Mouse (Mus musculus) natural killer cell, adult 2 months (primary cell): ENCODE measurements around the gene Plxnc1.
A peak's percentile ranks its signal among the peaks of the same experiment; 100 is the strongest.

Experiments
- DNase-seq, 2 experiments: peaks; one replicate each; pipeline ENCODE4 v3.0.0; 2022; ENCODE audit warnings: low spot score in 2 of 2

Gene Plxnc1

GRCm38 (mm10) chr10:94947915-94948675 is 3.5 kb upstream of the Plxnc1 start:
- no peak for DNase-seq

- DNase-seq, result no peak
Observed at GRCm38 (mm10) chr10:94947386-94947785, 2.8 kb upstream of the Plxnc1 start.

GRCm38 (mm10) chr10:94945206-94945711 is 624 bp upstream of the Plxnc1 start:
- no peak for DNase-seq

GRCm38 (mm10) chr10:94943846-94944690 is 567 bp downstream of the Plxnc1 start:
- peak; percentile 44 to 59 for DNase-seq

GRCm38 (mm10) chr10:94943401-94943845 is 1.2 kb downstream of the Plxnc1 start:
- DNase-seq, result peak in 1 of 2 experiments; percentile 24

- DNase-seq, result peak; percentile 86 to 89
Observed at GRCm38 (mm10) chr10:94942449-94943041, 2.1 kb downstream of the Plxnc1 start.

GRCm38 (mm10) chr10:94941551-94941950 is 3.1 kb downstream of the Plxnc1 start:
- DNase-seq, result no peak

- DNase-seq, result no peak
Observed at GRCm38 (mm10) chr10:94940786-94941185, 3.8 kb downstream of the Plxnc1 start.

GRCm38 (mm10) chr10:94940061-94940460 is 4.6 kb downstream of the Plxnc1 start:
- DNase-seq, result no peak

- DNase-seq, result peak; percentile 58 to 78
Observed at GRCm38 (mm10) chr10:94938899-94939298, 5.7 kb downstream of the Plxnc1 start.

GRCm38 (mm10) chr10:94938320-94938719 is 6.3 kb downstream of the Plxnc1 start:
- DNase-seq, result no peak

- no peak for DNase-seq
Observed at GRCm38 (mm10) chr10:94935270-94935669, 9.4 kb downstream of the Plxnc1 start.

GRCm38 (mm10) chr10:94934151-94934614 is 10.5 kb downstream of the Plxnc1 start:
- no peak for DNase-seq

GRCm38 (mm10) chr10:94931961-94932832 is 12.4 kb downstream of the Plxnc1 start:
- no peak for DNase-seq

- DNase-seq, result no peak
Observed at GRCm38 (mm10) chr10:94928164-94928563, 16.5 kb downstream of the Plxnc1 start.

- DNase-seq, result no peak
Observed at GRCm38 (mm10) chr10:94926297-94926696, 18.3 kb downstream of the Plxnc1 start.

- no peak for DNase-seq
Observed at GRCm38 (mm10) chr10:94924878-94925277, 19.8 kb downstream of the Plxnc1 start.

- no peak for DNase-seq
Observed at GRCm38 (mm10) chr10:94924450-94924849, 20.2 kb downstream of the Plxnc1 start.

- peak in 1 of 2 experiments; percentile 68 for DNase-seq
Observed at GRCm38 (mm10) chr10:94923337-94923762, 21.3 kb downstream of the Plxnc1 start.

GRCm38 (mm10) chr10:94922848-94923247 is 21.8 kb downstream of the Plxnc1 start:
- no peak for DNase-seq

GRCm38 (mm10) chr10:94921751-94922150 is 22.9 kb downstream of the Plxnc1 start:
- DNase-seq, result no peak
